Mouse (Mus musculus): ENCODE data around the gene Zfp942. TPM values are rescaled to one million over a fixed set of nuclear protein-coding genes. Genes with fewer than 3 reads are reported as not detected.

The Zfp942 gene
- 128 TPM for polyA plus RNA-seq (2014; fragmentation: Illumina TruSeq; extraction: RNeasy Lipid Tissue Mini Kit (QIAGEN cat#74804); ENCODE audit: low read depth, low replicate concordance)

GRCm38 (mm10) chr17:21962107-21962907 lies at the start of gene Zfp942, which contains the start of gene Zfp943:
Zfp942 (minus strand) TSS chr17:21962464.
Zfp943 (plus strand) TSS chr17:21962552.

GRCm38 (mm10) chr17:21909456-21910052 lies 52.7 kb downstream of the Zfp942 start, which contains the start of gene Zfp995:
Zfp995 (minus strand) TSS chr17:21909926.

Other genes with a start within 250 kb of the Zfp942 start
- 19.7 TPM for gene Zfp229, start 231.7 kb downstream of the Zfp942 start, polyA plus RNA-seq (2014; fragmentation: Illumina TruSeq; extraction: RNeasy Lipid Tissue Mini Kit (QIAGEN cat#74804); ENCODE audit: low read depth, low replicate concordance)
- gene Zfp820, start 116.7 kb downstream of the Zfp942 start, polyA plus RNA-seq (2014; fragmentation: Illumina TruSeq; extraction: RNeasy Lipid Tissue Mini Kit (QIAGEN cat#74804); ENCODE audit: low read depth, low replicate concordance): 43.8 TPM
- 106 TPM for gene Zfp995, start 52.5 kb downstream of the Zfp942 start, polyA plus RNA-seq (2014; fragmentation: Illumina TruSeq; extraction: RNeasy Lipid Tissue Mini Kit (QIAGEN cat#74804); ENCODE audit: low read depth, low replicate concordance)
- gene Zfp943, start 88 bp upstream of the Zfp942 start, polyA plus RNA-seq (2014; fragmentation: Illumina TruSeq; extraction: RNeasy Lipid Tissue Mini Kit (QIAGEN cat#74804); ENCODE audit: low read depth, low replicate concordance): 152 TPM
- gene Zfp947, start 203.7 kb upstream of the Zfp942 start, polyA plus RNA-seq (2014; fragmentation: Illumina TruSeq; extraction: RNeasy Lipid Tissue Mini Kit (QIAGEN cat#74804); ENCODE audit: low read depth, low replicate concordance): 19.8 TPM